In genomic region chr8:120352096-120352495, GRCm38 (mm10) we compare ENCODE assay signal across 12 mouse cellular contexts.
DNase-seq lines count a peak whose midpoint lies in the region; ATAC-seq and TF ChIP-seq lines count a peak whose summit lies in the region.
"Had no signal": no experiment of that assay in that cellular context is flagged by ENCODE, and none has a peak within 500 bp of the region (broad histone marks: within the 10 kb centered on the region; RNA-seq: fewer than 3 reads in every experiment).

No protein-coding gene starts in this region.

- H3K4me2 ChIP-seq in neural tube, embryonic 13.5 days: no peak overlapping the region
- H3K4me2 ChIP-seq in forebrain, embryonic 12.5 days: no peak overlapping the region
- H3K4me2 ChIP-seq: hindbrain, embryonic 15.5 days; lung, embryonic 15.5 days had no signal

- TF ChIP-seq CTCF in layer of hippocampus, adult 2 months (conservative IDR thresholded peaks at IDR 0.05): no peak

- H3K9ac ChIP-seq in neural tube, embryonic 13.5 days: 0 out of 2 replicates have a peak overlapping the region, but pooled peaks have one; percentile 26
- no peak overlapping the region for H3K9ac ChIP-seq in forebrain, embryonic 12.5 days
- H3K9ac ChIP-seq: forebrain, postnatal 0 days; hindbrain, embryonic 15.5 days; lung, embryonic 15.5 days had no signal

- peak; percentile 89 for ATAC-seq in frontal cortex, adult (ENCODE audit: low TSS enrichment)
- no peak for ATAC-seq in neural tube, embryonic 13.5 days (ENCODE audit: low read depth)
- no peak for ATAC-seq in megakaryocyte progenitor cell, adult 5-6 weeks (replicated peaks; ENCODE audit: poor library complexity)
- no peak for ATAC-seq in forebrain, embryonic 12.5 days (ENCODE audit: low FRiP score)
- ATAC-seq: forebrain, postnatal 0 days had no signal

- H3K27me3 ChIP-seq in neural tube, embryonic 13.5 days: no peaks in the 10 kb centered on the region
- peaks cover 7% of the 10 kb centered on the region; the same call in 1 of the 2 replicates for H3K27me3 ChIP-seq in forebrain, embryonic 12.5 days
- H3K27me3 ChIP-seq: hindbrain, embryonic 15.5 days; lung, embryonic 15.5 days had no signal

- peak in 1 of 2 experiments; percentile 44 for DNase-seq in layer of hippocampus, adult 2 months (ENCODE audit: low spot score in 2 of 2)
- no peak for DNase-seq in layer of hippocampus, adult 9-10 months (ENCODE audit: low spot score)
- DNase-seq in frontal cortex, postnatal 25 days (ENCODE audit: low spot score in 2 of 2): peak; percentile 44 to 54
- DNase-seq: cerebellum, adult 9-10 months; forebrain, postnatal 0 days; thymus, postnatal 36 days had no signal

- no peak overlapping the region for H3K4me3 ChIP-seq in layer of hippocampus, adult 2 months
- no peak overlapping the region for H3K4me3 ChIP-seq in neural tube, embryonic 13.5 days
- H3K4me3 ChIP-seq in forebrain, embryonic 12.5 days (replicated peaks): no peak overlapping the region
- H3K4me3 ChIP-seq: hindbrain, embryonic 15.5 days; lung, embryonic 15.5 days had no signal

- peak overlapping the region; percentile 32; the same call in 1 of the 2 replicates for H3K27ac ChIP-seq in layer of hippocampus, adult 2 months
- H3K27ac ChIP-seq in neural tube, embryonic 13.5 days (replicated peaks): peak overlapping the region; percentile 50; the same call in 1 of the 2 replicates
- H3K27ac ChIP-seq in forebrain, embryonic 12.5 days: no peak overlapping the region
- H3K27ac ChIP-seq: hindbrain, embryonic 15.5 days; lung, embryonic 15.5 days had no signal

- no peaks in the 10 kb centered on the region for H3K36me3 ChIP-seq in neural tube, embryonic 13.5 days
- no peaks in the 10 kb centered on the region for H3K36me3 ChIP-seq in forebrain, embryonic 12.5 days (replicated peaks)
- H3K36me3 ChIP-seq: hindbrain, embryonic 15.5 days; lung, embryonic 15.5 days had no signal

- H3K4me1 ChIP-seq in neural tube, embryonic 13.5 days (replicated peaks): peaks cover 94% of the 10 kb centered on the region
- peaks cover 70% of the 10 kb centered on the region for H3K4me1 ChIP-seq in forebrain, embryonic 12.5 days

- H3K9me3 ChIP-seq in neural tube, embryonic 13.5 days: no peaks in the 10 kb centered on the region
- no peaks in the 10 kb centered on the region for H3K9me3 ChIP-seq in forebrain, embryonic 12.5 days
- H3K9me3 ChIP-seq: hindbrain, embryonic 15.5 days; lung, embryonic 15.5 days had no signal

- 14% methylated on average over 10 of the region's 10 CpGs for WGBS in neural tube, embryonic 13.5 days
- 84% methylated on average over 10 of the region's 10 CpGs for WGBS in forebrain, embryonic 12.5 days
